Mouse (Mus musculus): Measurements from ENCODE around the gene Zbtb20. TPM values are rescaled to one million over a fixed set of nuclear protein-coding genes. Genes with fewer than 3 reads are reported as not detected.

The Zbtb20 gene
- total RNA-seq, 2 experiments from 2014 or later: 8.1 to 9.4 TPM

GRCm38 (mm10) chr16:43379351-43380325 lies 504.0 kb downstream of the Zbtb20 start:
- no peak for ATAC-seq (replicated peaks; ENCODE audit: low FRiP score, low TSS enrichment, poor library complexity, severe bottlenecking)

- ATAC-seq (replicated peaks; ENCODE audit: low FRiP score, low TSS enrichment, poor library complexity, severe bottlenecking): no peak
These were observed 505.5 kb downstream of the Zbtb20 start for GRCm38 (mm10) chr16:43381183-43381582.

GRCm38 (mm10) chr16:43383149-43383740 lies 507.6 kb downstream of the Zbtb20 start:
- ATAC-seq (replicated peaks; ENCODE audit: low FRiP score, low TSS enrichment, poor library complexity, severe bottlenecking): no peak

- no peak for ATAC-seq (replicated peaks; ENCODE audit: low FRiP score, low TSS enrichment, poor library complexity, severe bottlenecking)
These were observed 509.4 kb downstream of the Zbtb20 start for GRCm38 (mm10) chr16:43384953-43385619.

- no peak for ATAC-seq (replicated peaks; ENCODE audit: low FRiP score, low TSS enrichment, poor library complexity, severe bottlenecking)
These were observed 510.0 kb downstream of the Zbtb20 start for GRCm38 (mm10) chr16:43385620-43386210.

GRCm38 (mm10) chr16:43386426-43386825 lies 510.7 kb downstream of the Zbtb20 start:
- no peak for ATAC-seq (replicated peaks; ENCODE audit: low FRiP score, low TSS enrichment, poor library complexity, severe bottlenecking)

GRCm38 (mm10) chr16:43388389-43388788 lies 512.7 kb downstream of the Zbtb20 start:
- ATAC-seq (replicated peaks; ENCODE audit: low FRiP score, low TSS enrichment, poor library complexity, severe bottlenecking): no peak

GRCm38 (mm10) chr16:43390387-43390786 lies 514.7 kb downstream of the Zbtb20 start:
- ATAC-seq (replicated peaks; ENCODE audit: low FRiP score, low TSS enrichment, poor library complexity, severe bottlenecking): no peak

- ATAC-seq (replicated peaks; ENCODE audit: low FRiP score, low TSS enrichment, poor library complexity, severe bottlenecking): no peak
These were observed 517.7 kb downstream of the Zbtb20 start for GRCm38 (mm10) chr16:43393382-43393781.

GRCm38 (mm10) chr16:43394013-43394568 lies 518.4 kb downstream of the Zbtb20 start:
- ATAC-seq (replicated peaks; ENCODE audit: low FRiP score, low TSS enrichment, poor library complexity, severe bottlenecking): no peak

- ATAC-seq (replicated peaks; ENCODE audit: low FRiP score, low TSS enrichment, poor library complexity, severe bottlenecking): no peak
These were observed 519.1 kb downstream of the Zbtb20 start for GRCm38 (mm10) chr16:43394760-43395159.

- ATAC-seq (replicated peaks; ENCODE audit: low FRiP score, low TSS enrichment, poor library complexity, severe bottlenecking): no peak
These were observed 521.4 kb downstream of the Zbtb20 start for GRCm38 (mm10) chr16:43396849-43397628.

- no peak for ATAC-seq (replicated peaks; ENCODE audit: low FRiP score, low TSS enrichment, poor library complexity, severe bottlenecking)
These were observed 522.1 kb downstream of the Zbtb20 start for GRCm38 (mm10) chr16:43397629-43398323.

GRCm38 (mm10) chr16:43399428-43399827 lies 523.7 kb downstream of the Zbtb20 start:
- ATAC-seq (replicated peaks; ENCODE audit: low FRiP score, low TSS enrichment, poor library complexity, severe bottlenecking): no peak

GRCm38 (mm10) chr16:43400046-43400445 lies 524.4 kb downstream of the Zbtb20 start:
- ATAC-seq (replicated peaks; ENCODE audit: low FRiP score, low TSS enrichment, poor library complexity, severe bottlenecking): no peak

GRCm38 (mm10) chr16:43400949-43401348 lies 525.3 kb downstream of the Zbtb20 start:
- ATAC-seq (replicated peaks; ENCODE audit: low FRiP score, low TSS enrichment, poor library complexity, severe bottlenecking): no peak

- ATAC-seq (replicated peaks; ENCODE audit: low FRiP score, low TSS enrichment, poor library complexity, severe bottlenecking): no peak
These were observed 527.2 kb downstream of the Zbtb20 start for GRCm38 (mm10) chr16:43402888-43403287.

- no peak for ATAC-seq (replicated peaks; ENCODE audit: low FRiP score, low TSS enrichment, poor library complexity, severe bottlenecking)
These were observed 529.4 kb downstream of the Zbtb20 start for GRCm38 (mm10) chr16:43405089-43405488.
